Mouse (Mus musculus) limb, embryonic 12.5 days (tissue): ENCODE data around the gene Meox1. TPM values are rescaled to one million over a fixed set of nuclear protein-coding genes. Genes with fewer than 3 reads are reported as not detected.

ENCODE experiments used
- ATAC-seq: fragments of 200-750 bp; cut with Nextera tagmentation; 2 replicates; pipeline ENCODE4 v1.8.0; 2017; ENCODE audit warnings: low read depth, moderate TSS enrichment; ENCODE audit not compliant: insufficient number of reproducible peaks, insufficient read depth, low FRiP score, low TSS enrichment
- H3K27ac ChIP-seq: fragments of 300-500 bp; sonication (generic); 2 replicates; pipeline ENCODE4 v1.5.1; 2016; ENCODE audit warnings: mild to moderate bottlenecking, moderate library complexity
- H3K27me3 ChIP-seq: fragments of 300-500 bp; sonication (generic); 2 replicates; pipeline ENCODE4 v1.6.1; 2016; ENCODE audit warnings: mild to moderate bottlenecking, moderate library complexity
- H3K36me3 ChIP-seq: fragments of 300-500 bp; sonication (generic); 2 replicates; pipeline ENCODE4 v1.6.1; 2016; ENCODE audit warnings: mild to moderate bottlenecking, moderate library complexity
- H3K4me1 ChIP-seq: fragments of 300-500 bp; sonication (generic); replicated peaks from 2 replicates; pipeline ENCODE4 v1.6.1; 2016
- H3K4me2 ChIP-seq: fragments of 300-500 bp; sonication (generic); 2 replicates; pipeline ENCODE4 v1.6.1; 2016; ENCODE audit warnings: mild to moderate bottlenecking, moderate library complexity
- H3K4me3 ChIP-seq: fragments of 300-500 bp; sonication (generic); replicated peaks from 2 replicates; pipeline ENCODE4 v1.5.1; 2016; ENCODE audit warnings: mild to moderate bottlenecking
- H3K9ac ChIP-seq: fragments of 300-500 bp; sonication (generic); replicated peaks from 2 replicates; pipeline ENCODE4 v1.6.1; 2016; ENCODE audit warnings: mild to moderate bottlenecking, moderate library complexity
- H3K9me3 ChIP-seq: fragments of 300-500 bp; sonication (generic); 2 replicates; pipeline ENCODE4 v1.6.1; 2016; ENCODE audit warnings: mild to moderate bottlenecking, moderate library complexity
- WGBS: fragments of 180-500 bp; shearing (Covaris S2); methylation state at CpG from one replicate; pipeline ENCODE4 v1.1.7; 2016; 5-methylcytosine and 5-hydroxymethylcytosine counted together
- polyA plus RNA-seq: library from polyadenylated mRNA; unstranded; fragments of >200 nt; fragmentation: Nextera tagmentation; extraction: Ambion mirVana; gene quantifications from 2 replicates; pipeline ENCODE4 v1.2.1, GENCODE M21; 2016

Meox1 gene
- polyA plus RNA-seq, 1 experiment from 2014 or later = 14.1 TPM

DNA sequence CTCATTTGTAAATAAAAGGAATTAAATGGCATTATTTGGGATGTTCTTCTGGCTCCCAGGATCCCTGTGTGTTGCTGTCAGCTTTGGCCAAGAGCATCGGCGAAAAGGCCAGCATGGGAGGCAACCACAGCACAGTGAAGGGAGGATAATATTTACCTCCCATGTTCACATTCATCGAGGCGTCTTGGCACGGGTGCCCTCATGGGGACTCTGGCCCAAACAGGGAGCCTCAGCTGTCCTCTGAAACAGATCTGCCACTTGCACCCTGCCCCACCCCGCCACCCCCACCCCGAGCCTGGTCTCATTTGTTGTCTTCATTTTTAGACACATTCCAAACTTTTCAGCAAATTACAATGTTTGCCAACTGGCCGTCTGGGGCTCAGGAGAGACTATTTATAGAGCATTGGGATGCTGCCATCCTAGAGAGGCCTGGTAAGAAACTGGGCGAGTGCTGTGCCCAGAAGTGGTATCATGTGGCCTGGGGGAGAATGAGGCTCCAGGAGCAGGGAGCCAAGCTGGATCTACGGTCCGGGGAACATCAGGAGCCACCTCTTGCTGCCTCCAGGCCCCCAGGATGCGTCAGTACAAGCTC, 27.3 kb upstream of the Meox1 start:
- no peak overlapping the region for H3K4me2 ChIP-seq
- ATAC-seq = no peak
- no peak overlapping the region for H3K9ac ChIP-seq
- H3K27me3 ChIP-seq = peaks cover 37% of the 10 kb centered on the region
- H3K36me3 ChIP-seq = no peaks in the 10 kb centered on the region
- 82% methylated on average over 12 of the region's 12 CpGs for WGBS
- H3K9me3 ChIP-seq = no peaks in the 10 kb centered on the region
- no peak overlapping the region for H3K27ac ChIP-seq
- no peaks in the 10 kb centered on the region for H3K4me1 ChIP-seq
- H3K4me3 ChIP-seq = no peak overlapping the region

DNA sequence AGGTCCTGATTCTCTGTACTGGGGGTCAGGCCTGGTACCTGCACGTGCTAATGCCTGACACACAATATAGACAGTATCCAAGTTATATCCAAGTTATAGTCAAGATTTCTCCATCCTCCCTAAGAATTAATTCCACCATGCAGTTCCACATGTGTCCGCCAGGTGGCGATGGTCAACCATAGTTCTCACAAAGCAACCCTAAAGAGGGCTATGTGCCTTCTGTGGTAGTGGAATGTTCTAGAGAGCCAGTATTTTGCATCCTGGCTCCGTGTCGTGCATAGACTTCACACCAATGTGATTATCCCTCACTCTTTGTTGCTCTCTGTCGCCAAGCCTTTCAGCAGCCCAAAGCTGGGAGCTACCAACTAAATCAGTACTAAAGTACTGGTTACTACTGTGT, 25.5 kb upstream of the Meox1 start:
- ATAC-seq = no peak
- no peak overlapping the region for H3K27ac ChIP-seq
- WGBS = 2% methylated on average over 6 of the region's 6 CpGs

DNA sequence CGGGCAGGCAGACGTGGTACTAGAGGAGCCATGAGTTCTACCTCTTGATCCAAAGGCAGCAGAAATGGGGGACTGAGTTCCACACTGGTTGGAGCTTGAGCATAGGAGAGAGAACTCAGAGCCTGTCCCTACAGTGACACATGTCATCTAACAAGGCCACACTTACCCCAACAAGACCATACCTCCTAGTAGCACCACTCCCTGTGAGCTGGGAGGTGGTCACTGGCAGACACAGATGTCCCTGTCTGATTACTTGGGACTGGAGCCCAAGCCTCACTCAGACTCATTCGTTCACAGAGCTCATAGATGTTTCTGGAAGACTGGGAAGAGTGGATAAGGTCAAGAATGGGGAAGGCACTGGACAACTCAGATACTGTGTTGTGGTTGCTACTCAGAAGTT, 24.4 kb upstream of the Meox1 start:
- no peaks in the 10 kb centered on the region for H3K36me3 ChIP-seq
- no peak overlapping the region for H3K9ac ChIP-seq
- H3K9me3 ChIP-seq = no peaks in the 10 kb centered on the region
- no peak for ATAC-seq
- 70% methylated on average over 3 of the region's 3 CpGs for WGBS
- H3K4me1 ChIP-seq = no peaks in the 10 kb centered on the region
- H3K4me3 ChIP-seq = no peak overlapping the region
- no peak overlapping the region for H3K4me2 ChIP-seq
- H3K27ac ChIP-seq = no peak overlapping the region
- peaks cover 34% of the 10 kb centered on the region for H3K27me3 ChIP-seq

More for the DNA sequence above, 25.5 kb upstream of the Meox1 start:
- Histone ChIP-seq H3K9me3 (no peaks in the 10 kb centered on the region), H3K36me3 (no peaks in the 10 kb centered on the region), H3K4me1 (no peaks in the 10 kb centered on the region), H3K9ac (no peak overlapping the region), H3K4me3 (no peak overlapping the region), H3K27me3 (peaks cover 34% of the 10 kb centered on the region), H3K4me2 (no peak overlapping the region)

DNA sequence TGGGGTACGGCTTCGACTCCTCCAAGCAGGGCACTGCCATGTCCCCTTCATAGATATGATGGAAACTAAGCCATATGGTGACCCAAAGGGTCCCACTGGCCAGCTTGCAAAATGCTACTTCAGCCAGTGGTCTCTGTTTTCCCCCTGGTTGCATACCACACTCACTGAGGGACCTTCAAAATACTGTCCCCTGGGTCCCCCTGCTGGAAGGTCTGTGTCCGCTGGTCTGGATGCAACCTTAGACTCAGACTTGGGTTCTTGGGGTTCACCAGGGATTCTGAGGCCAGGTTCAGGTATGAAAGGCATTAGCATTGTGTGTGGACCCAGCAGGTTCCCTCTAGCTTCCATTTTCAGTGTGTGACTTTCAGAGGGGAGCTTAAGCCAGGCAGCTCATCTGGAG, 22.6 kb upstream of the Meox1 start:
- Histone ChIP-seq H3K36me3 (no peaks in the 10 kb centered on the region), H3K9me3 (no peaks in the 10 kb centered on the region), H3K4me1 (0 out of 2 replicates have a peak, but pooled peaks cover 4% of the 10 kb centered on the region), H3K27ac (no peak overlapping the region), H3K27me3 (peaks cover 37% of the 10 kb centered on the region), H3K4me2 (no peak overlapping the region), H3K9ac (no peak overlapping the region), H3K4me3 (no peak overlapping the region)
- ATAC-seq = no peak
- 65% methylated on average over 3 of the region's 3 CpGs for WGBS

DNA sequence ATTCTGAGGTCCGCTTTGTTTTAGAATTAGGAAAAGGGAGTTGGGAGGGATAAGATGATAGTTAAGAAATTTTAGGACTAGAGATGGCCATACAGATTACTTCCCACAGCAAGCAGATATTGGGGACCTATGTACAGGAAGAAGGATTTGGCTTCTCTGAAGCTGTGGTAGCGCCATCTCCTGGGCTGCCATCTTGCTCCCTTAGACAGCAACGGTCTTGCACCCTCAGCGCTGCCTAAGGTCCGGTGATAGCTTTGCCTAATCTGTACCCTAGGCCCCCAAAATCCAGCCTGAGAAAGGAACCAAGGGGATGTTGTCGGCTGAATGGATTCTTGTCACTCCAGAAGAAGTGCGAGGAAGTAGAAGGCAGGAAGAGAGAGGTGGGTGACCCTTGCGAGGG, 19.4 kb upstream of the Meox1 start:
- peaks cover 44% of the 10 kb centered on the region for H3K27me3 ChIP-seq
- H3K9ac ChIP-seq = no peak overlapping the region
- 60% methylated on average over 8 of the region's 8 CpGs for WGBS
- no peak overlapping the region for H3K4me2 ChIP-seq
- no peak overlapping the region for H3K27ac ChIP-seq
- no peak overlapping the region for H3K4me3 ChIP-seq
- no peaks in the 10 kb centered on the region for H3K36me3 ChIP-seq
- ATAC-seq = no peak
- no peaks in the 10 kb centered on the region for H3K9me3 ChIP-seq
- peaks cover 4% of the 10 kb centered on the region; the same call in 1 of the 2 replicates for H3K4me1 ChIP-seq

DNA sequence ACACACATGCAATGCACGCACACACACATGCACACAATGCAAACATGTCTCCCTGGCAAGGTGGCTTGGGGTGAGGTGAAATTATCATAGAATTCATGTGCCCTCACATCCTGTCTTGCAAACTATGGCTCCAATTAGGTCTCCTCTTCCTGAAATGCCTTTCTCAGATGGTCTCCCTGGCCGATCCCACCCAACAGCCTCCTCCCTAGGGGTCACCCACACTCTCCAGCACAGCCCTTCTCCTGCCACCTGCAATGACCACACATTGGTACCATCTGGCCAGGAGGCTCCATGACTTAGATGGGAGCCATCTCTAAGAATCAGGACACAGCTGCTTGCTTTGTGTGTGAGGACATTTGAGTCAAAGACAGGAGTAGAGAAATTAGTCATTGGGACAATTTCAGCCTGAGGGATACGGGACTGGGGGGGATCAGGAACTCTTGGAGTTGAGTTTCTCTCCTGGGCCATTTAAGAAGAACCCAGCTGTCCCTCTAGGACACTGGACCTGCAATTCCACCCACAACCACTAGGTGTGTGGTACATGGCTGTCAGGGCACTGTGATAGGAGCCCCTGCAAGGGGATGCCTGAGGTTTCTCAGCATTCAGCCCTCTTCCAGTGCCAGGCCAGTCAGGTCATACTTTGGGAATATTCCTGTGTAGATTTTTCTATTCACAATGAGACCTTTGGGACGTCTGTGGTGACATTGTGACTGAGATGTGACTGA, 17.8 kb upstream of the Meox1 start:
- ATAC-seq = no peak
- no peaks in the 10 kb centered on the region for H3K36me3 ChIP-seq
- H3K27ac ChIP-seq = no peak overlapping the region
- no peak overlapping the region for H3K4me3 ChIP-seq
- no peak overlapping the region for H3K9ac ChIP-seq
- no peak overlapping the region for H3K4me2 ChIP-seq
- peaks cover 6% of the 10 kb centered on the region; the same call in 1 of the 2 replicates for H3K4me1 ChIP-seq
- H3K27me3 ChIP-seq = peaks cover 36% of the 10 kb centered on the region
- H3K9me3 ChIP-seq = no peaks in the 10 kb centered on the region
- 68% methylated on average over 4 of the region's 4 CpGs for WGBS

DNA sequence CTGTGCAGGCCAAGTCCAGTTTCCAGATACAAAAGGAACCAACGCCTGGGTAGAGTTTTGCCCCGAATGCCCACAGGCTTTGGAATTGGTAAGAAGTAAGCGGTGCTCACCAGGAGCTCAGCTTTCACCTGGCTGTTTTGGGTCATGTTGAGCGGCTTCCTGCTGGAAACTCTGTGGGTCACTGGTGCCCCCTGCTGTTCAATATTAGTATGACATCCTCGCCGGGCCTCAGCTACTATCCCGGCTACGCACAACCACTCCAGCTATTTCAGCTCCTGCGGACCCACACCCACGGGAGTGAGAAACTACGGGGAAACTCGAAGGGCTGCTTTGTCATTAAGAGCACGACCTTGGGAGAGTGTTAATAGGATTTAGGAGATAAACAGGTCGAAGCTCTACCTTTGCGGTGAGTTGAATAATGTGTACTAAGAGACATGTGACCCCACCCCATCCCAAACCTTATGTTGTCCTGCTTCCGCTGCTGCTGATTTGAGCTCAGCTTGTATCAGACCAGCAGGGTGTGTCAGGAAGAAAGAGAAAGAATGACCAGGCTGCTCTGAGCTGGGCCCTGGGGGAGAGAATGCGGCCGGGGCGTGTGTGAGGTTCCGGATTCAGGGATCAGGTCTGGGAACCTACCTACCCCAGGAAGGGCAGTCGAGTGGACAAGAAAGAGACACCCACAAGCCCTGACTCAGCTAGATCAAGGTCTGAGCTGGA, 16.2 kb upstream of the Meox1 start:
- no peak overlapping the region for H3K9ac ChIP-seq
- H3K27ac ChIP-seq = no peak overlapping the region
- ATAC-seq = peak; percentile 41; the same call in 1 of the 2 replicates
- WGBS = 25% methylated on average over 21 of the region's 21 CpGs
- H3K36me3 ChIP-seq = no peaks in the 10 kb centered on the region
- no peak overlapping the region for H3K4me3 ChIP-seq
- no peaks in the 10 kb centered on the region for H3K9me3 ChIP-seq
- no peak overlapping the region for H3K4me2 ChIP-seq
- peaks cover 11% of the 10 kb centered on the region; the same call in 1 of the 2 replicates for H3K4me1 ChIP-seq
- H3K27me3 ChIP-seq = peaks cover 30% of the 10 kb centered on the region

DNA sequence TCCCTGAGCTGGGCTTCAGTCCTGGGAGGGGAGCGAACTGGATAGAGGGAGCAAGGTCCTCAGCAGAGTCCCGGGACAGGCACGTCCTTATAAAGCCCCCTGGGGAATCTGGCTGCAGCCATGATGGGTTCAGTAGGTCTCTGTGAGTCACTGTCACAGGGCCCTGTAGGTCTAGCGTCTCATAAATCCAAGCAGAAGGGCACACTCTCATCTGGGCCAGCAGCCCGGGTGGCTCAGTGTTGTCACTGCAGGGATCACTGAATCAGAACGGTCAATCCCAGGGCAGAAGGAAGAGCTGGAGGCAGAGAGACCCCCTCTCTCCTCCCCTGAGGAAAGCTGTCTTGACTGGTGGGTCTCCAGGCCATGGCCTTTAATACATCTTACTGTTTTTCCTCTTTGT, 14.6 kb upstream of the Meox1 start:
- Histone ChIP-seq H3K36me3 (no peaks in the 10 kb centered on the region), H3K27ac (no peak overlapping the region), H3K9me3 (no peaks in the 10 kb centered on the region), H3K4me1 (peaks cover 16% of the 10 kb centered on the region), H3K4me3 (no peak overlapping the region), H3K9ac (no peak overlapping the region), H3K27me3 (peaks cover 23% of the 10 kb centered on the region), H3K4me2 (no peak overlapping the region)
- ATAC-seq = no peak
- WGBS = 55% methylated on average over 6 of the region's 6 CpGs

DNA sequence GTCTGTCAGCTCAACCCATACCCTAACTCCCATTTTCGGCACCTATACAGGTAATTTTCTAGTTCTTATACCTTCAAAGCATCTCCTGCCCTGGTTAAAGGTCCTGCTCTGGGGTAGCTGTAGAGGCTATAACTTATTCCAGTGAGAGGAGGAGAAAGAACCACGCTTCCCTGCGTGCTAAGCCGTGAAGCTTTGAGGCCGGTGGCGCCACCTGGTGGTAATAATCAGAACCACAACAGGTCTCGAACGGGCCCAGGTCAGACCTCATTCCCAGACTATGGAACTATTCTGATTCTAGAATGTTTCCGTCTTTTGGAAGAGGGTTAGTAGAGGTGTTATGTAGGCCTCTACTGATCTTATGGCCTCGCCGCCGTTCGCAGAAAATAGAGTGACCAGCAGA, 10.9 kb upstream of the Meox1 start:
- Histone ChIP-seq H3K9ac (no peak overlapping the region), H3K9me3 (no peaks in the 10 kb centered on the region), H3K36me3 (no peaks in the 10 kb centered on the region), H3K27me3 (peaks cover 6% of the 10 kb centered on the region), H3K4me3 (no peak overlapping the region), H3K4me2 (no peak overlapping the region), H3K4me1 (peaks cover 25% of the 10 kb centered on the region), H3K27ac (no peak overlapping the region)
- ATAC-seq = peak; percentile 46; the same call in 1 of the 2 replicates
- WGBS = 25% methylated on average over 13 of the region's 13 CpGs

DNA sequence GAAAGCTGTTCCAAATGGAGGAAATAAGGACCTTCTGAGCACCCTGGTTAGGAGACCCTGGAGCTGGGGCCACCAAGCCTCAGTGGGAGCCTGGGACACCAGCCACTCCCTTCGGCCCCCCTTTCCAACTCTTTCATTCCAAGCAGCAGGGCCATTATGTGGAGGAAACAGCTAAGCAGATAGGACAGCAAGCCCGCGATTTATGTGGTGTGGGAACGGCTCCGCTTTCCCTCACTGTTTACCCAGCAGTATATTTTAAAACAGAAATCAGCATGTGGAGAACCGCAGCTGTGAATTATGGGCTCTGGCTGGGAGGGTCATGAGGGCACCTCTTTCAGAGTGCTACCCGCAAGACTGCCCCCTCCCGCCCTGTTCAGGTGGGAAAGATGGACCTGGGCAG, 7.1 kb upstream of the Meox1 start:
- 24% methylated on average over 8 of the region's 8 CpGs for WGBS
- Histone ChIP-seq H3K4me1 (peaks cover 29% of the 10 kb centered on the region), H3K27me3 (no peaks in the 10 kb centered on the region)

DNA sequence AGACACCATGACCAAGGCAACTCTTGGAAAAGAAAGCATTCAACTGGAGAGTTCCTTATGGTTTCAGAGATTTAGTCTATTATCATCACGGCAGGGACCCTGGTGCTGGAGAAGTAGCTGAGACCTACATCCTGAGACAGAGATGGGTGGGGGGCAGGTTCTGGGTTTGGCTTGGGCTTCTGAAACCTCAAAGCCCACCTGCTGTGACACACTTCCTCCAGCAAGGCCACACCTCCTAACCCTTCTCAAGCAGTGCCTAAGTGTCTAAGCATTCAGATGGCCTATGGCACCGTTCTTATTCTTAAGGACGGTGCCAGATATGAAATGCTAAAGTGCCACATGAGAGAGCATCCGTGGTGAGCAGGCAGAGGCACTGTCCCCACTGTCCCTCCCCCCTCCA, 4.2 kb upstream of the Meox1 start:
- Histone ChIP-seq H3K27ac (no peak overlapping the region), H3K36me3 (no peaks in the 10 kb centered on the region), H3K4me2 (no peak overlapping the region), H3K4me3 (no peak overlapping the region), H3K4me1 (peaks cover 48% of the 10 kb centered on the region), H3K9me3 (no peaks in the 10 kb centered on the region), H3K9ac (no peak overlapping the region), H3K27me3 (peaks cover 3% of the 10 kb centered on the region; the same call in 1 of the 2 replicates)
- WGBS = 90% methylated on average over 4 of the region's 4 CpGs
- ATAC-seq = no peak

More for the DNA sequence above, 7.1 kb upstream of the Meox1 start:
- H3K9me3 ChIP-seq = no peaks in the 10 kb centered on the region
- H3K36me3 ChIP-seq = no peaks in the 10 kb centered on the region
- H3K4me2 ChIP-seq = no peak overlapping the region
- peak overlapping the region; percentile 29; the same call in 1 of the 2 replicates for H3K27ac ChIP-seq
- H3K9ac ChIP-seq = no peak overlapping the region
- H3K4me3 ChIP-seq = no peak overlapping the region
- ATAC-seq = no peak
